Mouse (Mus musculus): ENCODE measurements around the gene Bik. TPM values are rescaled to one million over a fixed set of nuclear protein-coding genes. Genes with fewer than 3 reads are reported as not detected.
A peak's percentile ranks its signal among the peaks of the same experiment; 100 is the strongest.

Gene Bik
- polyA plus RNA-seq, 1 experiment from 2014 or later = 4.6 TPM

DNA sequence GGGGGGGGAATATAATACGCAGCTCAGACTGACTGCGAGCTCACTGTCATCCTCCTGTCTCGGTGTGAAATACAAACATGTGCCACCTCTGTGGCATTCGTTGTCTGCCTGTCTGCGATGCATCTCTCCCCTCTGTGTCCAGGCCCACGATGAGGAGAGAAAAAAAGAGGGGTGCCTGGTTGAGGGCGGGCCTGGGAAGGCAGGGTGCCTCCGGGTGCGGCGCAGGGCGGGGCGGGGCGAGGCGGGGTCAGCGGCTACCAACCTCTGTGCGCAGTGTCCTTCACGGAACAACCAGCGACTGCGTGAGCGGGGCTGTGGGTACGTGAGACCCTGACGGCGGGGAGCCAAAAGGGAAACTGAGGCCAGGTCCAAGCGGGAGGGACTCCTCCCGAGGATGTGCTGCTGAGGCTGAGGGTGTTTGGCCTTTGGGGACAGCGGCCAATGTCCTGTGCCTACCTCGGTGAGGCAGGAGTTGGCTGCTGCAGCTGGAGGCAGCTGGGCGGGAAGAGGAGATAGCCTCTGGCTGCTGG is 36.7 kb downstream of the Bik start, which contains the start of the genes Tspo and Mcat:
Gene Tspo (plus strand): TSS at position 266 of the 530 bp plus-strand sequence.
Gene Mcat (minus strand): TSS at position 461 of the 530 bp plus-strand sequence.
- no peaks in the 10 kb centered on the region for H3K9me3 ChIP-seq (ENCODE audit: control insufficient read depth)
- H3K4me2 ChIP-seq (replicated peaks; ENCODE audit: low read depth) = peak within 1 kb of the TSS; percentile 99
- H3K4me1 ChIP-seq (replicated peaks; ENCODE audit: control insufficient read depth, insufficient read depth, low read length) = no peaks in the 10 kb centered on the region
- WGBS = 1% methylated on average over 28 of the region's 28 CpGs
- no peaks in the 10 kb centered on the region for H3K36me3 ChIP-seq (ENCODE audit: control insufficient read depth, insufficient read depth)
- H3K27ac ChIP-seq (ENCODE audit: low read depth, low read length) = peak within 1 kb of the TSS; percentile 57
- TF ChIP-seq CTCF (IDR thresholded peaks at IDR 0.05; ENCODE audit: low read depth) = no peak
- H3K27me3 ChIP-seq (replicated peaks; ENCODE audit: control insufficient read depth, insufficient read depth, low read length) = no peaks in the 10 kb centered on the region
- peak; percentile 57 for ATAC-seq
- peak within 1 kb of the TSS; percentile 60 for H3K4me3 ChIP-seq (ENCODE audit: low read depth, low read length)
- peak within 1 kb of the TSS; percentile 55 for H3K9ac ChIP-seq (ENCODE audit: low read depth, low read length)

DNA sequence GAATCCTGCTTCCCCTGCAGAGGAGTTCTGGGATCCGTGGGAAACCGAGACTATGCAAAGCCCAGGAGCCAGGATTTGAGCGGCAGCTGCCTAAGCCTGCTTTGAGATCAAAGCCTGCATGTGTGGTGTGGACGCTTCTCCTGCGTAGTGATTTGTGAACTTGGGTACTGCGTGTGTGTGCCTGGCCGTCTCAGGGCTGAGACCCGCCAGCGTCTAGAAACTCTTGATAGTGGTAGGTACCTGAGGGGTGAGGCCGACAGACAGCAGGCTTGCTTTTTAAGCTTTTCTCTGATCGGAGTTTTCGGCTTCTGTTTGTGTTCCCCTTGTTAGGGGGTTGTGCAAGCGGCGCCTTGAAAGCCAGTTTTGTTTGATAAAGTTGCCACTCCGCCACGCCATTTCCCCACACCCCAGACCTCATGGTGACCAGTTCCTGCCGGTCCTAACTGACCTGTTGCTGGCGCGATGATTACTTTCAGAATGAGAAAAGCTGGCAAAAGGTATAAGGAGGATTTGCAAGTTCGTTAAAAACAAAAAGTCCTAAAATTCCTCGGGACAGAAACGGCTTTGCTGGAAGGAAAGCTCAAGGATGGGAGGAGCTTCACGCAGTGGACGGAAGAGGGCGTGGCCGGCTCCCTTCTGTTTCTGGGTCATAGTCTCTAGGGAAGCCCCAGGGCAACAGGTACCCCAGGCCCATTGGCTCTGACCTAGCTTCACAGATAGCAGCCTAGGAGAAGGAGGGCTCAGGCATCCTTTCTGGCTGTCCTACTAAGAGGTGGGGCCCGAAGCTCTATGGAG is 37.4 kb downstream of the Bik start:
- peak; percentile 31; the same call in 1 of the 2 replicates for TF ChIP-seq CTCF (IDR thresholded peaks at IDR 0.05; ENCODE audit: low read depth)
- Histone ChIP-seq H3K9me3 (ENCODE audit: control insufficient read depth) (no peaks in the 10 kb centered on the region), H3K4me1 (replicated peaks; ENCODE audit: control insufficient read depth, insufficient read depth, low read length) (no peaks in the 10 kb centered on the region), H3K36me3 (ENCODE audit: control insufficient read depth, insufficient read depth) (no peaks in the 10 kb centered on the region), H3K9ac (ENCODE audit: low read depth, low read length) (peak overlapping the region; percentile 55), H3K4me3 (ENCODE audit: low read depth, low read length) (peak overlapping the region; percentile 60), H3K27ac (ENCODE audit: low read depth, low read length) (peak overlapping the region; percentile 57), H3K4me2 (replicated peaks; ENCODE audit: low read depth) (peak overlapping the region; percentile 99), H3K27me3 (replicated peaks; ENCODE audit: control insufficient read depth, insufficient read depth, low read length) (no peaks in the 10 kb centered on the region)
- peak; percentile 23 for ATAC-seq
- WGBS = 2% methylated on average over 27 of the region's 27 CpGs

GRCm38 (mm10) chr15:83565434-83565833 is 38.8 kb downstream of the Bik start:
- Histone ChIP-seq H3K27me3 (replicated peaks; ENCODE audit: control insufficient read depth, insufficient read depth, low read length) (no peaks in the 10 kb centered on the region), H3K4me3 (ENCODE audit: low read depth, low read length) (no peak overlapping the region), H3K36me3 (ENCODE audit: control insufficient read depth, insufficient read depth) (no peaks in the 10 kb centered on the region), H3K4me2 (replicated peaks; ENCODE audit: low read depth) (no peak overlapping the region), H3K9me3 (ENCODE audit: control insufficient read depth) (no peaks in the 10 kb centered on the region), H3K27ac (ENCODE audit: low read depth, low read length) (no peak overlapping the region), H3K9ac (ENCODE audit: low read depth, low read length) (no peak overlapping the region), H3K4me1 (replicated peaks; ENCODE audit: control insufficient read depth, insufficient read depth, low read length) (no peaks in the 10 kb centered on the region)
- TF ChIP-seq CTCF (IDR thresholded peaks at IDR 0.05; ENCODE audit: low read depth) = no peak
- WGBS = 69% methylated on average over 3 of the region's 3 CpGs
- ATAC-seq = no peak

- Histone ChIP-seq H3K4me2 (replicated peaks; ENCODE audit: low read depth) (no peak overlapping the region), H3K9me3 (ENCODE audit: control insufficient read depth) (no peaks in the 10 kb centered on the region), H3K36me3 (ENCODE audit: control insufficient read depth, insufficient read depth) (no peaks in the 10 kb centered on the region), H3K4me3 (ENCODE audit: low read depth, low read length) (no peak overlapping the region), H3K9ac (ENCODE audit: low read depth, low read length) (no peak overlapping the region), H3K4me1 (replicated peaks; ENCODE audit: control insufficient read depth, insufficient read depth, low read length) (no peaks in the 10 kb centered on the region), H3K27ac (ENCODE audit: low read depth, low read length) (no peak overlapping the region), H3K27me3 (replicated peaks; ENCODE audit: control insufficient read depth, insufficient read depth, low read length) (no peaks in the 10 kb centered on the region)
- 82% methylated on average over 5 of the region's 5 CpGs for WGBS
- TF ChIP-seq CTCF (IDR thresholded peaks at IDR 0.05; ENCODE audit: low read depth) = no peak
- no peak for ATAC-seq
Measured at GRCm38 (mm10) chr15:83566006-83566405, 39.3 kb downstream of the Bik start.

GRCm38 (mm10) chr15:83567728-83568127 is 41.1 kb downstream of the Bik start:
- Histone ChIP-seq H3K9me3 (ENCODE audit: control insufficient read depth) (no peaks in the 10 kb centered on the region), H3K4me3 (ENCODE audit: low read depth, low read length) (no peak overlapping the region), H3K27ac (ENCODE audit: low read depth, low read length) (no peak overlapping the region), H3K27me3 (replicated peaks; ENCODE audit: control insufficient read depth, insufficient read depth, low read length) (no peaks in the 10 kb centered on the region), H3K36me3 (ENCODE audit: control insufficient read depth, insufficient read depth) (no peaks in the 10 kb centered on the region; the same call in 1 of the 2 replicates), H3K4me1 (replicated peaks; ENCODE audit: control insufficient read depth, insufficient read depth, low read length) (no peaks in the 10 kb centered on the region), H3K4me2 (replicated peaks; ENCODE audit: low read depth) (no peak overlapping the region), H3K9ac (ENCODE audit: low read depth, low read length) (no peak overlapping the region)
- WGBS = 90% methylated on average over 3 of the region's 3 CpGs
- ATAC-seq = no peak
- no peak for TF ChIP-seq CTCF (IDR thresholded peaks at IDR 0.05; ENCODE audit: low read depth)

GRCm38 (mm10) chr15:83568544-83568943 is 41.9 kb downstream of the Bik start:
- Histone ChIP-seq H3K27ac (ENCODE audit: low read depth, low read length) (no peak overlapping the region), H3K36me3 (ENCODE audit: control insufficient read depth, insufficient read depth) (no peaks in the 10 kb centered on the region; the same call in 1 of the 2 replicates), H3K4me3 (ENCODE audit: low read depth, low read length) (no peak overlapping the region), H3K27me3 (replicated peaks; ENCODE audit: control insufficient read depth, insufficient read depth, low read length) (no peaks in the 10 kb centered on the region), H3K4me1 (replicated peaks; ENCODE audit: control insufficient read depth, insufficient read depth, low read length) (no peaks in the 10 kb centered on the region), H3K4me2 (replicated peaks; ENCODE audit: low read depth) (no peak overlapping the region), H3K9me3 (ENCODE audit: control insufficient read depth) (no peaks in the 10 kb centered on the region), H3K9ac (ENCODE audit: low read depth, low read length) (no peak overlapping the region)
- TF ChIP-seq CTCF (IDR thresholded peaks at IDR 0.05; ENCODE audit: low read depth) = no peak
- ATAC-seq = no peak
- 92% methylated on average over 5 of the region's 5 CpGs for WGBS

Data from intestine, postnatal 0 days (tissue).